Mouse (Mus musculus) cerebellum, postnatal 25 days (tissue): ENCODE measurements around the gene Grip2.

Experiments
- DNase-seq, 2 experiments: peaks; one replicate each; pipeline ENCODE4 v3.0.0; 2021; ENCODE audit warnings: mixed read lengths in 2 of 2

The Grip2 gene

DNA sequence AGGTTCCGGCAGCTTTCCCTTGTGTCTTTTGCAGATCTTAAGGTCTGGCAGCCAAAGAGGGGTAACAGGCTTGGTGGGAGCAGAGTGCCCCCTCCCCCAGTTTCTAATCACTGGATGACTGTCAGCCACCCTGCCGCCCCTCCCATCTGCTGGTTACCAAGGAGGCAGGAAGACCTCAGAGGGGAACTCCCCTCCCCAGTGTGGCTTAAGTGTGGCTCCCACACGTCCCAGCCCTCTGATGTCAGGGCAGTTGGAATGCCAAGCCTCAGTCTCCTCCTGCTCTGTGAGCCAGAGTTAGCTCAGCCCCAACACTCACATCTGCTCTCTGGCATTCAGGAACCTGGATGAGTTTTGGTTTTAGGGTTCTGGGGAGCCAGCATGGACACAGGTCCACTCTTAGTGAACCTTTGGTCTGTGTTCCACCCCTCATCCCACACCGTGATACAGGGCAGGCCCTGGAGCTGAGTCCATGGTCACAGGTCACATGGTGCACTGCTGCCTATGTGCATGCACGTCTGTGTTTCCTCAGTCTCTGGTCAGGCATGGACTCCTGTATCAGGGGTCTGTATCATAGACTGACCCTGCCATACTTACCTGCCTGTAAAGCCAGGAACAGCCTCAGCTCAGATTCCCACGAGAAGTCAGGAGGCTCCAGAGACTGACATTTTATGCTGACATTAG is 98.0 kb downstream of the Grip2 start:
- DNase-seq = no peak

DNA sequence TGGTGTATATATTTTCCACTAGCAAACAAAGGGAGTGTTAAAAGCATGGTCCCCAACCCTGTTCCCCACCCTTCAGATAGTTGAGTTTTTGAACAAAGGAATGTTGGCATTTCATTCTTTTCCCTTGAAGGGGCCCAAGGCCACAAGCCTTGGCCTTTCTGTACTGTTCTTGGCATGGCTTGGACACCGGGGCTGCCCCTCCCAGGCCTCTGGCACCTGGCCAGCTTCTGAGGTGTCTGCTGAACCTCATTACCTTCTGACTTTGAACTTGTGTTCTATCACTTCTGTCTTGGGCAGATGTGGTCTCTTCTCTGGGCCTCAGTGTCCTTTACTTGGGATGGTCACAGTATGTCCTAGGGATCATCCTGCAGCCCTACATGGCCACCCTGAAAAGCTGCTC is 99.7 kb downstream of the Grip2 start:
- peak in 1 of 2 experiments; percentile 40 for DNase-seq

DNA sequence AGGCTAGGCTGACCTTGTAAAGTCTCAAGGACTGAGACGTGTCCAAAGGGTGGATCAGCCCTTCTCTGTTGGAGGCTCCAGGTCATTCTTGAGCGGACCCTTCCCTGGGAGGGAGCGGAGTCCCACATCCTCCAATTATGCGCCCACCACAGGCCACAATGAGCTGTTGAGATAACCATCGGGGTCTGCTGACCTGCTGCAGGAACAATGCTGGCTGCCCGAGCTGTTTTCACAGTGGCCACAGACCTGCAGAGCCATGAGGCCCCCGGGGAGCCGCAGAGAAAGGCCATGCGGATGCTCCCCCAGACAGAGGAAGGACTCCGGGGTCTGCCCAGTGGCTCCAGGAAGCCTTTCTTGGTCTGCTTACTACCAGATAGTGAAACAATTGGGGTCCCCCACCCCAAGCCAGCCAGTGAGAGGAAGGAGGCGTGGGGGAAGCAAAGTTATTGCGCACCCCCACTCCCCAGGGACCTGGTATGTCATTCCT is 105.8 kb downstream of the Grip2 start:
- DNase-seq = no peak

DNA sequence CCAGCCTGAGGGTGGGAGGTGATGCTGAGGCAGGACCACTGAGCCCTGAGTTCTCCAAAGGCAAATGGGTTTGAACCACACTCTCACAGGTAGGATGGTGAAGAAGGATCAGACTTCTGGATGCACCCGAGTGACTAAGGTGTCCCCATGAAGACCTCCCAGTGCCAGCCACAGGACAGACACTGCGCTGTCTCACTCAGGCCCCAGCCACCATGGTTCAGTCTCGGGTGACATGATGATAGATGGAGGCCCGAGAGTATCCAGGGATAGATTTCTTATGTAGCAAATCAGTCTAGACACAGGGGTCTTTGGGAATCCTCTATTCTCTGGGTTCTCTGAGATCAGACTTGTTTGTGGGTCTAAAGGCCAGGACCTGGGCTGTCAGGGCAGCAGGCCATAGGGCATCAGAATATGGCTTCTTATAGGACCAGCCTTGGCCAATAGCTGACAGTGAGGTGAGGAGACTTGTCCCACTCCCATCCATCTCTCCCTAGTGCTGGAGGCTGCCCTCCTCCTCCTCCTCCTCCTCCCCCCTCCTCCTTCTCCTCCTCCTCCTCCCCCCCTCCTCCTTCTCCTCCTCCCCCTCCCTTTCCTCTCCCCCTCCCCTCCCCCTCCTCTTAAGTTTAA is 106.3 kb downstream of the Grip2 start:
- no peak for DNase-seq

DNA sequence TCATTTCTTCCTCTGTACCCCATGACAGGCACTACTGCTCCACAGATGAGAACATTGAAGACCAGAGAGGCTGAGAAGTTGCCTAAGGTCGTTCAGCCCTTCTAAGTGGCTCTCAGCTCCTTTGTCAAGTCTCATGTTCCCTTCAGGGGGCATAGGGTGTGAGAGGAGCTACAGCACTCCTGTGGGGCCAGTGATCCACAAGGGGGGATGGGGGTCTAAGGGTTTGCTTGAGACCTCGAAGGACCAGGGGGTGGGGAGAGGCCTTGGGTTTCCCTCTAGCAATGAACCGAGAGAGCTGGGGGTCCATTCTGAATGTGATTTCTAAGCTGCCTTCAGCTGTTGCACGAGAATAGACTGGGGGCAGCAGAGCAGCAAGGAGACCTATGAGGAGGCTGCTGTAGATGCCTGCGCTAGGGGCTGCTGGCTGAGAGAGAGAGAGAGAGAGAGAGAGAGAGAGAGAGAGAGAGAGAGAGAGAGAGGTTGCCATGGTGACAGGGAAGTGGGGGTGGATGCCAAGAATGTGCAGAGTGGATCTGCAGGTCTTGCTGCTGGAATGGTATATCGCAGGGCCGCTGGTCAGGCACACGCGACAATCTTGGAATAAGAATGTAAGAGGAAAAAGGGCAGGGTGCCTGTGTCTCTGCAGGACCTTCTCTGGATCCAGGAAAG is 107.1 kb downstream of the Grip2 start:
- no peak for DNase-seq

DNA sequence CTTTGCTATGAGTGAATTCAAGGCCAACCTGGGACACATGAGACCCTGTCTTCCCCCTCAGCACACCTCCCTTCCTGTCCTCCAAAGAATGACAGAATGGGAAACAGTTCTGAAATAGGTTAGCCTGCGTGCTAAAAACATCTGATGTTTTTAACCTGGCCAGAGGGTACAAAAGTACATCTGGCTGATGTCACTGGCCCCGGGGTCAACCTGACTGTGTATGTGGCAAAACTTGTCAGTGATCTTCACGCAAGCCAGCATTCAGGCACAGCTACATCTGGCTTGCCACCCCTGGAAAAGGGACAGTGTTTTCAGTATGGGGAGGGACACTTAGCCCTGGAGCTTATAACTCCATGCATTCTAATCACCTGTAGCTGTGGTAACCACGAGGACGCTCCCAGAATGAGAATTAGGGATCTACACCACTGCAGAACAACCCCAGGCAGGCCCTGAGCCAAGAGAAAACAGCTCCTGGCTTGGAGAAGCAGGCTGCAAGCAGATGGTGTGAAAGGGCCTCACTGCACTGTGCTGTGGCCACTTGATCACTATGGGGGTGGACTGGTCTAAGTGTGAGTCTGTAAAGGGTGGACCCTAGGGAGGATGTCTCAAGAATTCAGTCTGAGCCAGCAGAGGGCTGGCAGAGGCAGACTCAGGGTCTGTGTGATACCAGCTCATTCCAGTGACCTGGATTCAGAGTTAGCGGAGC is 107.9 kb downstream of the Grip2 start:
- DNase-seq = peak; percentile 65 to 72

DNA sequence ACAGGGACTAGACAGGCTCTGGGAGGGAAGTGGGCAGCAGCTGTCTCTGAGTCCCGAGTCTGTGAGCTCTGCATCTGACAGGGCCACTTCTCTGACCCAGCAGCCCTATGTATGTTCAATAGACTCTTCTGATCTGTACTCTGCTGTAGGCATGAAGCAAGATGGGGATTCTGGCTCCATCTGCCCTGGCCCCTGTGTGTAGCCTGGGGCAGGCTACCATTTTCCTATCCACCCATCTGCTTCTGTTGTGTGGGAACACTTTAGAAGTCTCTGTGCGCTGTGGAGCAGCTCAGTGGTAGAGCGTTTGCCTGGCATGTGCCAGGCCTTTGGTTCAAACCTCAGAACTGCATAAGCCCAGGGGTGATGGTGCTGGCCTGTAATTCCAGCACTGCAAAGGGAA is 108.4 kb downstream of the Grip2 start:
- no peak for DNase-seq

DNA sequence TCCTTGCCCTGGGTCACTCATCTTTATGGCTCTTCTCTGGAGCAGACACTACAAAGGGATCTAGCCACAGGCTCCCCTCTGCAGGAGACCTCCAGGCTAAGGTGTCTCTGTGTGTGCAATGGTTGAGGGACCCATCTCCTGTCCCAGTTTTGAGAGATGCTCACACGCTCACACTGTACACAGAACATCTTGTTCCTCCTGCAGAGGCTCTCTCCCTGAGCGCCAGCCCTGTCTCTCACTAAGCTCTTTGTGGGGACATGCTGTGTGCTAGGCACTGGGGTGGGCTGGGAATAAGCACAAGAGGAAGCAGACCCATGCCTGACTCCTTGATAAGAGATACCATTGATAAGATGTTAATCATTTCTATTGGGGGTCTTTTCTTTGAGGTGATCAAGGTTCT is 109.0 kb downstream of the Grip2 start:
- no peak for DNase-seq

DNA sequence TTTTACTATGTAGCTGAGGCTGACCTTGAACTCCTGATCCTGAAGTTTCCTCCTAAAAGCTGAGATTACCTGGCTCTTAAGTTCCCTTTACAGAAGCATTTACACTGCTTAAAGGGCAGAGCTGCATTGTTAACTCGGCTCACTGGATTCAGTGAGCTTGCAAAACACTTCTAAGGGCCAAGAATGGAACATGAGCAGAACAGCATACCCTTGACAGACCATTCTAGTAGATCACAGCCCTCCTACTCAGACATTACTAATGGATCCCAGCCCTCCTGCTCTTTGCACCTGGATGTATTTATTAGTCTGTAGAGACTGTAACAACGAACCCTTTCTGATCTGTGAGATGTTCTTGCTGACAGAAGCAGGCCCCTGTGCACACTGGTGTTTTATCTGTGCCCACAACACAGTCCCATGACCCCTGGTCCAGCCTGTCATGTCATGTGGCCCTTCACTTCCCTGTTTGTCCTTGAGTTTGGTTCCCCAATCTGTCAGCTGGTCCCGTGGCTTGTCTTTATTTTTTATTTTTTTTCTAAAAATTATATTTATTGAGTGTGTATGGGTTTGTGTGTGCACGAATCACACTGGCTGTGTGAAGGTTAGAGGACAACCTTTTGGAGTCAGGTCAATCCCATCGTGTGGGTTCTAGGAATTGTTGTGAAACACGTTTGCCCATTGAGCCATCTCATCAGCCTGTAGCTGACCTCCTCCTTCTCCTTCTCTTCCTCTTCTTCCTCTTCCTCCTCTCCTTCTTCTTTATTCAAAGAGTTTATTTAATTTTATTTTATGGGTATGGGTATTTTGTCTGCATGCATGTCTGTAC is 110.9 kb downstream of the Grip2 start:
- DNase-seq = no peak

DNA sequence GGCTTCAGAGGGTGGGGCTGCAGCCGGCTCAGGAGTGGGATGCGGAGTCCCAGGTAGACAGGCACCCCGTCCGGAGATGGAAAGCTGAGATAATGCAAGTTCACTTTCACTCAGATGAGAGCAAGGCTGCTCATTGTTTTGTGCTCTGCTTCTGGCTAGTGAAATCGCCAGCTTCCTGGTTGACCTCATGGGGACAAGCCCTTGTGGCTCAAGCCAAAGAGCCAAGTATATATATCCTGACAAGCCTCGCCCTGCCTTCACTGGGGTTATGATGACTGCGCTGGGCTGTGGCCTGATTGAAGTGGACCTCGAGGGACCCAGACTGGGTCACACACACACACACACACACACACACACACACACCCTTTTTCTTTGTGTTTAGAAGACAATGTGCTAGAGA is 112.0 kb downstream of the Grip2 start:
- no peak for DNase-seq

DNA sequence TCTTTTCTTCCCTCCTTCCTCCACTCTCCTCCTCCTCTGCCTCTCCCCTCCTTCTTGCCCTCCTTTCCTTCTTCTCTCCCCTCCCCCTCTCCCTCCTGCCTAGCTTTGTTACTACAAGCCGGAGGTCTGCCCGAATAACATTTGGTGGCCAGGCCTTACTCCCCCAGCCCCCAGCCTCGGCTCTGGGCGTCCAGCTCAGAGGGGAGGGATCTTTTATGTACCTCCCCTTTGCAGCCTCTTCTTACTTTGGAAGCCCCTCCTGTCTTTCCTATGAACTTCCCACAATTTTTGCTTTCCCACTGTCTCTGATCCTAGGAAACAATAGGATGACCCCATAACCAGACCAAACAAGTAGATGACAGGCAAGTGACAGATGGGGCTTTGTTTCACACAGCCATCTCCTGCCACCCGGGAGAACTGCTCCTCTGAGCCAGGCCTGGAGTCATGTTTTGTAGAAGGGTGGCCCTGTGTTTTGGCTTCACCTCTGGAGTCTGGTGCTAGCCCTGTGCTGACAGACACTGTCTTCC is 113.6 kb downstream of the Grip2 start:
- DNase-seq = no peak

DNA sequence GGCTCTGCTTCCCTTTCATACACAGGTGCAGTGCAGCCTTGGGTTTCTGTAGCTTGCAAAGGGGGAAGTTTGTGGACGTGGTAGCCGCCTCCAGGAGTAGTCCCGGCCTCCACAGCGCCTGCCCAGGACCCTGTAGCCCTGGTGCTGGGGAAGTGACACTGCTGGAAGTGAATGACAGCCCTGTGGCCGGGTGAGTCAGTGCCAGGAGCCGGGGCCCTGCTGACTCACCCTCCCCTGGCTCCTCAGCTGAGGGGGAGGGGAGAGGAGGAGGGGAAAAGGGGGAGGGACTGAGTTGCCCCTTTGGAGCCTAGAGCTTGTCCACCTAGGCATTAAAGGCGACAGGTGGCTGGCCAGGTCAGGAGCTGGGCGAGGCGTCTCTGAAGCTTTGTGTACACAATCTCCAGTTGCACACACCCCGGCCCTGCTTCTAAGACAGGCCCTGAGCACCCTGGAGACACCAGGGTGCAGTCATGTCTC is 114.2 kb downstream of the Grip2 start:
- no peak for DNase-seq

DNA sequence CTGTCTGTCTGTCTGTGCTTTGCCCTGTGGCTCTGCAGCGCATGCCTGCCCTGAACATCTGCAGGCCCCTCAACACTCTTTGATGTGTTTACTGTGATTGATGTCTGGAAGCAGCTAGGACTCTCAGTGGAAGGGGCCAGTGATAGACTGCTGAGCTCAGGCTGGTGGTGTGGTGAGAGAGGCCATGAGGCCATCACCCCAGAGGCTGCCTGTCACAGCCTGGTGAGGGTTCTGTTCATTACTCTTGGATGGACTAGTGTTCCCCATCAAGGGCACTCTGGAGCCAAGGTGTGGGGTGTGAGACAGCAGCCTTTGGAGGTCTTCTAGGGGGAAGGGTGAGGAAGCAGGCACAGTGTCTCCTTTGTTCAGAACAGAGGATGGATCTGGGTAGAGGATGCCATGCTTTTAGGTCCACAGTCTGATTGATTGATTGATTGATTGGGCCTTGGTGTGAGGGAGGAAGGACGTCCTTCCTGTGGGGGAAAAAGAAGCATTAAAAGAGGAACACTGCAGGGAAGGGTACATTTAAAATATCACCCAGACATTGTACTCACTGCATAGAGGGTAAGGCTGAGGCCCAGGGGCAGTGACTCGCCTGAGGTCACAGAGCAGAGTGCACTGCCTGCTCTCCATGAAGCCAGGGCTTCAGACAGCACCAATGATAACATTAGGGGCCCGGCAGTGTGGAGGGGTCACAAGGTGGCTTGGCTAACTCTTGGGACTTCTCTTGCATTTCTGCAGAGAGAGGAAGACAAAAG is 114.8 kb downstream of the Grip2 start:
- DNase-seq = no peak
